Mouse (Mus musculus) MN1 (cell line): ENCODE results near the gene Lin28a.

Experiments used
- DNase-seq: peaks from one replicate; pipeline ENCODE4 v3.0.0-alpha.2; 2016; ENCODE audit warnings: low spot score

Gene Lin28a

DNA sequence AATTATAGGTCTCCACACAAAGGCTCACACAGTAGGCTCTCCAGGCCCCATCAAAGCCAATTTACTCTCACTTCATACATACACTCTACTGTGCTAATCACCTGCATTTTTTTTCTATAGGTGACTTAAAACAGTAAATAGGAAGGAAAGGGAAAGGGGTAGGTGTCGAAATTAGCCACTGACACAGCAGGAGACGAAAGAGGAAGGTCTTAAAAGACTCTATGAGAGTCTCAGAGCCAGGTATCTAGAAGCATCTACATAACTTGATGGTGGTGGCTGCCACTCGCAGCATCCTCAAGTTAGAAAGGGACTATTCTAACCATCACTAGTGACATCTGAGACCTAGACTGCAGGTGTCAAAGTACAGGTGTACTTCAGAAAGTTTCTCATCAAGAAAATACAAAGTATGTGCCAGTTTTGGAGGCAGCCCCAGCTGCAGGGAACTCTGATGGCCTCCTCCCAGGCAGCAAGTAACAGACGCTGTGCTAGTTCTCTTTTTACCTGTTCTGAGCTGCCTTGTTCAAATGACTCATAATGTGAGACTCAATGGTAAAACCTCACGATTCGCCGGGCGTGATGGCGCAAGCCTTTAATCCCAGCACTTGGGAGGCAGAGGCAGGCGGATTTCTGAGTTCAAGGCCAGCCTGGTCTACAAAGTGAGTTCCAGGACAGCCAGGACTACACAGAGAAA, 40.5 kb downstream of the Lin28a start:
- no peak for DNase-seq

GRCm38 (mm10) chr4:133971741-133972140, 46.9 kb downstream of the Lin28a start:
- no peak for DNase-seq

DNA sequence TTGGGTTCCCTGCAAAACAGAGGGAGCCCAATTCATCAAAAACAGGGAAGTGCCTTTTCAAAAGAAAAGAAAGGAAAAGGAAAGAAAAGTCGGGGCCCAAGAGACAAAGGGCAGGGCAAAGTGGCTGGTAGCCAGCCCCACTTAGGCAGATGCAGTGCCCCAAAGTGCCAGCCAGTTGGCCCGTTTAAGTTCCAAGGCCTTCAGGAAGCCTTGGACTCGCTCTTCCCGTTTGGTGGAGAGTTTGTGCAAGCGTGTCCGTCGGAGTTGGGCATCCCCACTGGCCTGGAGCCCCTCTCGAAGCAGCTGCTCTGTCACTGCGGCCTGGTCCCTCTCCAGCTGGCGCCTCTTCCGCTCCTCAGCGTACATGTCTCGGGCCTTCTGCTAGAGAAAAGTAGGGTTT, 47.8 kb downstream of the Lin28a start:
- no peak for DNase-seq

DNA sequence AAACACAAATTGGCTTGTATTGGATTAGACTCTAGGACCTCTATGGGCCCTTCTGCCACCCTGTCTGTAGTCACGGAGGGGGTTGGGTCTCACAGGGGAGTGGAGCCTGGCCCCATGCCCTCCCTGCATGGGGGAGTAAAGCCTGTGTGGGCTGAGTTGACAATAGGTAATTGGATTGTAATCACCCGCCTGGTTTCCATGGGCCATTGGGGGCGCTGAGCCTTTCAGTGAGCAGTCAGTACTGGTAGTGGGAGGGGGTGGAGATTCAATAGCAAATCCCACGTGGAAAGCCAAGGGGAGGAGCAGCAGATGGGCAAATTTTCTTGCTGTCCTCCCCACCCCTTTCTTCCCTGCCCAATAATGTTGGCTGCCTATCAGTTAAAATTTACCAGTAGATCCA, 48.4 kb downstream of the Lin28a start:
- peak; percentile 48 for DNase-seq

GRCm38 (mm10) chr4:133969114-133969770, 49.4 kb downstream of the Lin28a start:
- peak; percentile 64 for DNase-seq

GRCm38 (mm10) chr4:133968150-133968921, 50.3 kb downstream of the Lin28a start, which contains the start of gene Hmgn2:
Gene Hmgn2 (minus strand): TSS chr4:133968650.
- peak; percentile 81 for DNase-seq

DNA sequence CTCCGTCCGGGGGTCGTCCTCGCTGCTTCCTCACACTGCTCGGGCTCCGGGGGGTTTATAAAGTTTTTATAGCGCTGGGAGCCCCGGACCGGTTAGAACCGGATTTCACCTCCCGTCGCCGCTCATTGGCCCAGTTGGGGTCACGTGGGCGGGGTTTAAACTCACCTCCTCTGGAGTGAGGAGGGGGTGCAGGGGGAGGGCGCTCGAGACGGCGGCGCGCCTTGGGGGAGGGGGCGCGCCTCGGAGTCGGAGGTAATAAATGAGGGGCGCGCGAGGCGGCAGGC, 50.8 kb downstream of the Lin28a start:
- DNase-seq, result peak; percentile 93

DNA sequence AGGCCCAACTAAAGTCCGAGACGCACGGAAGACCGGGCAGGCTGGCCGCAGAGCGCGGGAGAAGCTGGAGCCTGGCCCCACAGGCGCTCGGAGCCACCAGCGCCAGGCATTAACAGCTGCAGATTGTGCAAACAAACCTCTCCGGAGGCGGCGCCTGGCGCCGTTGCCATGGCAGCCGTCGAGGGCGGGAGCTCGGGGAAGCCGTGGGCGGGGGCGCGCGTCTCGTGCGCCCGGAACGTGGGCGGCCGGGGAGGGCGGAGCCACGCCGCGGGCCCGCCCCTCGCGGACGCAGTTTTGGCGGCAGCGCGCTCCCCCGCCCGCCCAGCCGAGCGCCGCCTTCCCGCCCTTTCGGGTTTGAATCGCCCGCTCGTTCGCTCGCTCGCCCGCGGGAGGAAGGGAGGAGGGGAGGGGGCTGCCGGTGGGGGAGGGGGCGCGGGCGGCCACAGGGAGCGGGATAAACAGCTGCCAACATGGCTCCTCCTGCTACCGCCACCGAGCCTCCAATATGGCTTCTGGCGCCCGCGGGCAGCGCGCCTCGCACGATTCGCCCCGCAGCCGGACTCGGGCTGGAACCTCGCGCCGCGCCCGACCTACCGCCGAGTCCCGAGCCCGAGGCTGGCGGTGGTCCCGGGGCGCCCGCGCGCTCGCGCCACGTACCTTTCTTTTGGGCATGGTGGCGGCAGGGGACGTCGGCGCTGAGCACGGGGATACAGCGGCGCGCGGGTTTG, 51.3 kb downstream of the Lin28a start:
- peak; percentile 99 for DNase-seq

DNA sequence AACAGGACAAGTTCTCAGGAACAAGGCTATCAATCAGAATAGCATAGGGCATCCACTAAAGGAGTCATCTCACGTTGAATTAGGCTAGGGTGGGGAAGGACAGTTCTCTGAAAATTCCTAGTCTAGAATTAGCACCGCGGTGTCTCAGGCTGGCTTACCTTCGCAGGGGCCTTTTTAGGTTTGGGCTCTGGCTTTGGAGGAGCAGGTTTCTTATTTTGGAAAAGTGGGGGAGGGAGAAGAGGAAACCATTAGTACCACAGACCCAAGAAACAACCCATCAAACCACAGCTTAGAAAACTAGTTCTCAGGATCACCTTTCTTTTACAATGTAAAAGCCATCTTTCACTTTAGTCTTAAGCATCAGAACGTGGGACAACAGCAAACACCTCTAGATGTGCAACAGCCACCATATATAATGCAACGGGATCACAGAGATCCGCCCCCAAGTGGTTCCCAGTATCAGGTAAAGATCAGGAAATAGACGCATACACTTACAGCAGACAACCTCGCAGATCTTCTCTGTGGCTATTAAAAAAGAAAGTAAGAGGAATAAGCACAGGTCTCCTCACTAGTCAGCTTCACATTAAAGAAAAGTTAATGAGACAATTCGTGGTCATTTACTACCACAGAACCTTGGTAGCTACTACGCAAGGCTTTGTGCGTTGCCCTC, 52.2 kb downstream of the Lin28a start:
- DNase-seq, result no peak

DNA sequence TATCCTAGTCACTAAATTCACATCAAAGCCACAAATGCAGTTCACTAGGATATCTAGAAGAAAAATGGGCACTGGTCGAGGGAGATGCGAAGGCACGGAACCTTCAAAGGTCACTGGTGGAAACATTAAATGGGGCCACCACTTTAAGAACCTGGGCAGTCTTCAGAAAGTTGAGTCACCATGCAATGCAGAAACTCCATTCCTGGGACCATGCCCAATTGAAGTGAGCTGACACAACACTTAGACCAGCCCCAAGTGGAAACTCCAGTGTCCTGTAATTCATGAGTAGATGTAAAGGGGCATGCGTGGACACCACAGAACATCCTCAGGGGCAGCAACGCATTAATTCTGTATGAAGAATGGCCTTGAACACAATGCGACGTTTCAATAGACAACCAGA, 56.1 kb downstream of the Lin28a start:
- DNase-seq, result no peak

GRCm38 (mm10) chr4:133958884-133959283, 59.8 kb downstream of the Lin28a start:
- DNase-seq, result no peak

DNA sequence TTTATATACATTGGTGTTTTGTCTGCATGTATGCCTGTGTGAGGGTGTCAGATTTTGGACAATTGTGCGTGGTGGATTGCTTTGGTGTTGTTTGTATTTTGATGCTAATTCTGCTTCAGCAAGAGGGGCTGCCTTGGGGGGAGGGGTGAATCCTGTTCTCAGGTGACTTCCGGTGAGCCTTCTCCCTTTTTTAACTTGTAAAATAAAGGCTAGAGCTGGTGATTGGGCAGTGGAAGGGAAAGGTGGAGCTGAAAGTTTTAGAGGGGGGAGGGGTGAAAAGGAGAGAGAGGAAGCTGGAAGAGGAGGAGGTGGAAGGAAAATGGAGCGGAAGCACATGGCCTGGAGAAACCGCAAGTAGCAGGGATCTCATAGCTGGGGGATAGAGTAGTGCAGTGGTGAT, 62.3 kb downstream of the Lin28a start:
- no peak for DNase-seq
